Mouse (Mus musculus): Measurements from ENCODE around the gene Srpx2. TPM values are rescaled to one million over a fixed set of nuclear protein-coding genes. Genes with fewer than 3 reads are reported as not detected.

The Srpx2 gene
- 10.8 and 13.5 TPM in 2 replicates for polyA plus RNA-seq (2014; fragmentation: Nextera tagmentation; extraction: Ambion mirVana)

DNA sequence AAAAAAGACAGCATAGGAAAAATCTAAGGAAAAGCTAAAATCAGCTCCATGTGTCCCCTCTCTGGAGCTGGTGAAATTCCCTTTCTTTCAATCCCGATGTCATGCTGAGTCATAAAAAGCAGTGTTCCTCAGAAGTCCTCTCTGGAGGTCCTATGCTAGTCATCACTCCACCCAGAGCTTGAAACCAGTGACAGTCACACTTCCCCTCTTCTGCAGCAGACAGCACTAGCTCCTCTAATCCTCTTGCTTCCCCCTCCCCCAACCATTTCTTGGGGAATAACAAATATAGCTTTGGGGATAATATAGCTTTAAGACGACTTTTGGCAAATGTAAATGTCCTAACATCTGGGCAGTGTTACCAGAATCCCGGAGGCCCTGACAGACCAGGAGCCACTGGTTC is at the start of gene Srpx2:
Srpx2 (plus strand) TSS at position 166 of the 400 bp plus-strand sequence.
- H3K27ac ChIP-seq (replicated peaks; ENCODE audit: low read depth, low read length), result no peak within 1 kb of the TSS
- DNase-seq (ENCODE audit: low spot score) (peak; percentile 37), ATAC-seq (ENCODE audit: low read depth) (no peak)
- no peaks in the 10 kb centered on the region for H3K4me1 ChIP-seq (ENCODE audit: control insufficient read depth, insufficient read depth, low read length)
- H3K9me3 ChIP-seq (ENCODE audit: control insufficient read depth, low read length), result no peaks in the 10 kb centered on the region
- 30% methylated on average over 3 of the region's 3 CpGs for WGBS
- H3K4me3 ChIP-seq (ENCODE audit: low read depth, low read length), result 0 out of 2 replicates have a peak within 1 kb of the TSS, but pooled peaks have one; percentile 8
- 0 out of 2 replicates have a peak, but pooled peaks cover 5% of the 10 kb centered on the region for H3K27me3 ChIP-seq (replicated peaks; ENCODE audit: control insufficient read depth, insufficient read depth, low read length)
- H3K9ac ChIP-seq (ENCODE audit: low read depth, low read length), result no peak within 1 kb of the TSS
- H3K36me3 ChIP-seq (ENCODE audit: control insufficient read depth, insufficient read depth, low read length), result no peaks in the 10 kb centered on the region
- H3K4me2 ChIP-seq (ENCODE audit: low read depth, low read length), result 0 out of 2 replicates have a peak within 1 kb of the TSS, but pooled peaks have one; percentile 15

GRCm38 (mm10) chrX:133869743-133870142 is 38.5 kb upstream of the Srpx2 start:
- no peak for DNase-seq (ENCODE audit: low spot score)

GRCm38 (mm10) chrX:133887308-133887707 is 20.9 kb upstream of the Srpx2 start:
- no peaks in the 10 kb centered on the region for H3K27me3 ChIP-seq (replicated peaks; ENCODE audit: control insufficient read depth, insufficient read depth, low read length)
- no peaks in the 10 kb centered on the region for H3K4me1 ChIP-seq (ENCODE audit: control insufficient read depth, insufficient read depth, low read length)
- H3K36me3 ChIP-seq (ENCODE audit: control insufficient read depth, insufficient read depth, low read length), result peaks cover 10% of the 10 kb centered on the region
- H3K4me2 ChIP-seq (ENCODE audit: low read depth, low read length), result no peak overlapping the region
- DNase-seq (ENCODE audit: low spot score), result no peak
- no peak for ATAC-seq (ENCODE audit: low read depth)
- no peaks in the 10 kb centered on the region for H3K9me3 ChIP-seq (ENCODE audit: control insufficient read depth, low read length)
- 82% methylated on average over 3 of the region's 3 CpGs for WGBS
- no peak overlapping the region for H3K9ac ChIP-seq (ENCODE audit: low read depth, low read length)
- no peak overlapping the region for H3K4me3 ChIP-seq (ENCODE audit: low read depth, low read length)
- H3K27ac ChIP-seq (replicated peaks; ENCODE audit: low read depth, low read length), result no peak overlapping the region

More at GRCm38 (mm10) chrX:133869743-133870142, 38.5 kb upstream of the Srpx2 start:
- no peaks in the 10 kb centered on the region for H3K9me3 ChIP-seq (ENCODE audit: control insufficient read depth, low read length)
- no peak overlapping the region for H3K4me2 ChIP-seq (ENCODE audit: low read depth, low read length)
- WGBS, result 87% methylated on average over 6 of the region's 6 CpGs
- H3K27me3 ChIP-seq (replicated peaks; ENCODE audit: control insufficient read depth, insufficient read depth, low read length), result no peaks in the 10 kb centered on the region
- H3K36me3 ChIP-seq (ENCODE audit: control insufficient read depth, insufficient read depth, low read length), result no peaks in the 10 kb centered on the region
- H3K27ac ChIP-seq (replicated peaks; ENCODE audit: low read depth, low read length), result no peak overlapping the region
- no peak overlapping the region for H3K9ac ChIP-seq (ENCODE audit: low read depth, low read length)
- no peaks in the 10 kb centered on the region for H3K4me1 ChIP-seq (ENCODE audit: control insufficient read depth, insufficient read depth, low read length)
- H3K4me3 ChIP-seq (ENCODE audit: low read depth, low read length), result no peak overlapping the region
- ATAC-seq (ENCODE audit: low read depth), result no peak

- H3K4me1 ChIP-seq (ENCODE audit: control insufficient read depth, insufficient read depth, low read length), result no peaks in the 10 kb centered on the region
- H3K9ac ChIP-seq (ENCODE audit: low read depth, low read length), result no peak overlapping the region
- H3K4me3 ChIP-seq (ENCODE audit: low read depth, low read length), result no peak overlapping the region
- ATAC-seq (ENCODE audit: low read depth) (no peak), DNase-seq (ENCODE audit: low spot score) (no peak)
- H3K9me3 ChIP-seq (ENCODE audit: control insufficient read depth, low read length), result no peaks in the 10 kb centered on the region
- no peak overlapping the region for H3K4me2 ChIP-seq (ENCODE audit: low read depth, low read length)
- H3K27ac ChIP-seq (replicated peaks; ENCODE audit: low read depth, low read length), result no peak overlapping the region
- no peaks in the 10 kb centered on the region for H3K27me3 ChIP-seq (replicated peaks; ENCODE audit: control insufficient read depth, insufficient read depth, low read length)
- H3K36me3 ChIP-seq (ENCODE audit: control insufficient read depth, insufficient read depth, low read length), result peaks cover 10% of the 10 kb centered on the region
- 81% methylated on average over 5 of the region's 5 CpGs for WGBS
These were observed 20.1 kb upstream of the Srpx2 start for GRCm38 (mm10) chrX:133888111-133888510.

DNA sequence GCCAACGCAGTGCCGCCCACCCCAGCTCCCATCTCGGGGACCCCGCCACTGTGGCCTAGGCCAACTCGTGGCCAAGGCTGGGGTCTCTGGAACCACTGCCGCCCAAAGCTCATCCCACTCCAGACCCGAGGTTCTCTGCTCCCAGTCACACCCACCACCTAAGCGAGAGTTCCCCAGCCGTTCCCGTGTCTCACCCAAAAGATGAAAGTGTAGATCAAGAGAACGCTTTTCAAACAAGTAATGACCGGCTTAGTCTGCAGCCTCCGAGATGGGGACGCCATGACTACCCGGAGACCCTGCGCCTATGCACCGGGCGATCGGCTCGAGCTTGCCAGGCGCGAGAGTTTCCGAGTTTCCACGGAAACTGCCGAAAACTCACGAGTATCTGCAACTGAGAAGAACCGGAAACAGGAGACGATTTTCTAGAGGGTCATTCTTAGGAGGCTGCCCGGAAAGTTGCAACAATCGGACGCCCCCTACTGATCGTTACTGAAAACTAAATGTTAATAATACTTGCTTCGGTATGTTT is 10.1 kb upstream of the Srpx2 start, which contains the start of gene Tspan6:
Tspan6 (minus strand) TSS at position 416 of the 529 bp plus-strand sequence.
- ATAC-seq (ENCODE audit: low read depth), result peak; percentile 94
- Histone ChIP-seq H3K36me3 (ENCODE audit: control insufficient read depth, insufficient read depth, low read length) (peaks cover 14% of the 10 kb centered on the region), H3K9ac (ENCODE audit: low read depth, low read length) (peak within 1 kb of the TSS; percentile 79), H3K27ac (replicated peaks; ENCODE audit: low read depth, low read length) (peak within 1 kb of the TSS; percentile 8; the same call in 1 of the 2 replicates), H3K4me1 (ENCODE audit: control insufficient read depth, insufficient read depth, low read length) (no peaks in the 10 kb centered on the region), H3K27me3 (replicated peaks; ENCODE audit: control insufficient read depth, insufficient read depth, low read length) (no peaks in the 10 kb centered on the region), H3K4me2 (ENCODE audit: low read depth, low read length) (peak within 1 kb of the TSS; percentile 56), H3K4me3 (ENCODE audit: low read depth, low read length) (peak within 1 kb of the TSS; percentile 55), H3K9me3 (ENCODE audit: control insufficient read depth, low read length) (no peaks in the 10 kb centered on the region)
- peak; percentile 95 for DNase-seq (ENCODE audit: low spot score)
- 22% methylated on average over 33 of the region's 33 CpGs for WGBS

DNA sequence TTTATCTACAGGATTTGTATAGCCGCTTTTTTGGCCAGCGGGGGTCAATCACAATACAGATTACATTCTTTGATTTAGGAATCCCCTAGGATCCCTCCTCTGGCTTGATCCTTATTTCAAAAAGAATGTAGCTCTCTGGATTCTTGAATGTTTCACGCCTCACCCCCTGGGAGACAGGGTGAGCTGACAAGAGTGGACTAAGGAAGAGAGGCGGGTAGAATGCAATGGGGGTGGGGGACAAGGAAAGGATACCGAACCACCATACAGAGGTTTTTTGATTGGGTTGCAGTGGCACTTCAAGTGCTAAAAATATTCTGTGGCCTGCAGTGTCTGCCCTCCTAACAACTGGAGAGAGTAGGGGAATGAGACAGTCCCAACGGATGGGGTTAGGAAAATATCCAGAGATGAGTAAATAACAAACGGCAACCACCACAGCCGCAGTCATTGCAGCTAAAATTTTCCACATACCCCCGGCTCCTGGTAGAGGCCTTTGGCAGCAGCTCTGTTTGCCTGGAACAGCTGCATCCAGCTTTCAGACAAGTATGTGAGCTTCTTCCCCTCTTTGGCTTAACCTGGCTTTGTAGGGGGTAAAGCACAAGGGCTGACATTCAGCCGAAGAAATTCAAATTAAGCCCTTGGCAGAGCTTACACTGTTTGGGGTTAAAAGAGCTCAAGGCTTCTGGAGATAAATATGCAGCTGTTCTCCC is 3.3 kb downstream of the Srpx2 start:
- peak overlapping the region; percentile 68 for H3K27ac ChIP-seq (replicated peaks; ENCODE audit: low read depth, low read length)
- ATAC-seq (ENCODE audit: low read depth) (peak; percentile 86), DNase-seq (ENCODE audit: low spot score) (peak; percentile 89)
- H3K9ac ChIP-seq (ENCODE audit: low read depth, low read length), result no peak overlapping the region
- 0 out of 2 replicates have a peak, but pooled peaks cover 9% of the 10 kb centered on the region for H3K27me3 ChIP-seq (replicated peaks; ENCODE audit: control insufficient read depth, insufficient read depth, low read length)
- no peak overlapping the region for H3K4me3 ChIP-seq (ENCODE audit: low read depth, low read length)
- H3K4me2 ChIP-seq (ENCODE audit: low read depth, low read length), result peak overlapping the region; percentile 3; the same call in 1 of the 2 replicates
- H3K36me3 ChIP-seq (ENCODE audit: control insufficient read depth, insufficient read depth, low read length), result no peaks in the 10 kb centered on the region
- WGBS, result 36% methylated on average over 10 of the region's 10 CpGs
- H3K9me3 ChIP-seq (ENCODE audit: control insufficient read depth, low read length), result no peaks in the 10 kb centered on the region
- H3K4me1 ChIP-seq (ENCODE audit: control insufficient read depth, insufficient read depth, low read length), result peaks cover 11% of the 10 kb centered on the region; the same call in 1 of the 2 replicates

DNA sequence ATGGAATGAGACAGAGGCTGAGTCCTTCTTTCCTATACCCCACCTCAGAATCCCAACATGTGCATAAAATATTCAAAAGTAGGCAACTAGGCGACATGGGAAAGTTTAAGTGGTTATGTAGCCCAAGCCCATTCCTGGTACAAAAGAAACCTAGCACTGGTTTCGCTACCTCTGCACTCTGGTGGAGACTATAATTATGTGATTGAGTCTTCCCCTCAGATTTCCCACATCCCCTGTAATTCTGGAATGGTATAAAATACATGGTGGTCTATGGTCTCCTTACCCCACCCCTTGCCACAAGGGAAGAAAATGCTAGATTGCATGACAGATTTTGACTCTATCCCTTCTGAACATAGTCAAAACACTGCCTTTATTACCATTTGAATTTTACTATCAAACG is 4.8 kb downstream of the Srpx2 start:
- Histone ChIP-seq H3K36me3 (ENCODE audit: control insufficient read depth, insufficient read depth, low read length) (no peaks in the 10 kb centered on the region), H3K4me2 (ENCODE audit: low read depth, low read length) (no peak overlapping the region), H3K9ac (ENCODE audit: low read depth, low read length) (no peak overlapping the region), H3K27me3 (replicated peaks; ENCODE audit: control insufficient read depth, insufficient read depth, low read length) (0 out of 2 replicates have a peak, but pooled peaks cover 9% of the 10 kb centered on the region), H3K9me3 (ENCODE audit: control insufficient read depth, low read length) (no peaks in the 10 kb centered on the region), H3K4me1 (ENCODE audit: control insufficient read depth, insufficient read depth, low read length) (peaks cover 11% of the 10 kb centered on the region; the same call in 1 of the 2 replicates), H3K4me3 (ENCODE audit: low read depth, low read length) (no peak overlapping the region), H3K27ac (replicated peaks; ENCODE audit: low read depth, low read length) (no peak overlapping the region)
- ATAC-seq (ENCODE audit: low read depth) (no peak; the same call in 1 of the 2 replicates), DNase-seq (ENCODE audit: low spot score) (peak; percentile 24)
- WGBS, result 76% methylated on average over 3 of the region's 3 CpGs

- WGBS, result 36% methylated on average over 7 of the region's 7 CpGs
- ATAC-seq (ENCODE audit: low read depth) (0 out of 2 replicates have a peak, but pooled peaks have one; percentile 23), DNase-seq (ENCODE audit: low spot score) (peak; percentile 67)
- Histone ChIP-seq H3K9ac (ENCODE audit: low read depth, low read length) (no peak overlapping the region), H3K9me3 (ENCODE audit: control insufficient read depth, low read length) (no peaks in the 10 kb centered on the region), H3K4me2 (ENCODE audit: low read depth, low read length) (no peak overlapping the region), H3K4me3 (ENCODE audit: low read depth, low read length) (no peak overlapping the region), H3K4me1 (ENCODE audit: control insufficient read depth, insufficient read depth, low read length) (peaks cover 11% of the 10 kb centered on the region; the same call in 1 of the 2 replicates), H3K27me3 (replicated peaks; ENCODE audit: control insufficient read depth, insufficient read depth, low read length) (0 out of 2 replicates have a peak, but pooled peaks cover 9% of the 10 kb centered on the region), H3K36me3 (ENCODE audit: control insufficient read depth, insufficient read depth, low read length) (no peaks in the 10 kb centered on the region), H3K27ac (replicated peaks; ENCODE audit: low read depth, low read length) (peak overlapping the region; percentile 52; the same call in 1 of the 2 replicates)
These were observed 6.0 kb downstream of the Srpx2 start for GRCm38 (mm10) chrX:133914219-133914618.

All from embryonic facial prominence, embryonic 14.5 days (tissue).